Mouse (Mus musculus) kidney, adult 2 months (tissue): ENCODE measurements at regions not wholly inside any gene's neighbourhood (a gene's known extent, or its start where the extent isn't known, plus 50 kb on each side); places are given as distances from the start of the nearest gene placed in this dataset.

Experiments used
- CTCF ChIP-seq: fragments of 200-500 bp; conservative IDR thresholded peaks from 2 replicates; pipeline ENCODE4 v1.5.1; 2011; ENCODE audit warnings: low read depth, mild to moderate bottlenecking, control low read depth, low read length, moderate library complexity, mixed read lengths; ENCODE audit not compliant: insufficient read depth, insufficient read length
- POLR2A ChIP-seq: fragments of 200-500 bp; IDR thresholded peaks from one replicate; pipeline ENCODE4 v1.6.1; 2011; ENCODE audit warnings: low read depth, low read length, control low read depth

- TF ChIP-seq CTCF (no peak), POLR2A (no peak)
Measured at GRCm38 (mm10) chr8:128219539-128219938, 138.9 kb upstream of the Nrp1 start.
